Mouse (Mus musculus) brown adipose tissue, adult 24 weeks (tissue): ENCODE measurements around the gene Zpr1. TPM values are rescaled to one million over a fixed set of nuclear protein-coding genes. Genes with fewer than 3 reads are reported as not detected.
"Not testable (repeated sequence)": the region's sequence is repeated elsewhere in the genome, so short reads cannot be mapped to it uniquely, and the experiment has no call there.

Experiments
- H3K27ac ChIP-seq: fragments of 200-500 bp; replicated peaks from 2 replicates; pipeline ENCODE4 v1.5.1; 2012; ENCODE audit warnings: low read depth, mild to moderate bottlenecking, low read length
- H3K4me1 ChIP-seq: fragments of 200-500 bp; 2 replicates; pipeline ENCODE4 v1.6.1; 2012; ENCODE audit warnings: low read length, mixed read lengths; ENCODE audit not compliant: control insufficient read depth, insufficient read depth, insufficient read length
- H3K4me3 ChIP-seq: fragments of 200-500 bp; 2 replicates; pipeline ENCODE4 v1.5.1; 2012; ENCODE audit warnings: low read depth, mild to moderate bottlenecking, low read length, moderate library complexity; ENCODE audit not compliant: insufficient read depth
- polyA plus RNA-seq: library from polyadenylated mRNA; stranded (reverse); fragments of >200 nt; gene quantifications from 2 replicates; pipeline ENCODE4 v1.2.4, GENCODE M21; 2012; ENCODE audit not compliant: missing spikeins, insufficient read depth, insufficient read length

Zpr1 gene
- polyA plus RNA-seq, 1 experiment = 17.0 TPM

GRCm38 (mm10) chr9:46302142-46302541 lies 29.3 kb downstream of the Zpr1 start:
- Histone ChIP-seq H3K27ac (no peak overlapping the region), H3K4me1 (no peaks in the 10 kb centered on the region), H3K4me3 (no peak overlapping the region)

GRCm38 (mm10) chr9:46309121-46309520 lies 36.3 kb downstream of the Zpr1 start:
- Histone ChIP-seq H3K4me1 (no peaks in the 10 kb centered on the region), H3K4me3 (no peak overlapping the region), H3K27ac (no peak overlapping the region)

DNA sequence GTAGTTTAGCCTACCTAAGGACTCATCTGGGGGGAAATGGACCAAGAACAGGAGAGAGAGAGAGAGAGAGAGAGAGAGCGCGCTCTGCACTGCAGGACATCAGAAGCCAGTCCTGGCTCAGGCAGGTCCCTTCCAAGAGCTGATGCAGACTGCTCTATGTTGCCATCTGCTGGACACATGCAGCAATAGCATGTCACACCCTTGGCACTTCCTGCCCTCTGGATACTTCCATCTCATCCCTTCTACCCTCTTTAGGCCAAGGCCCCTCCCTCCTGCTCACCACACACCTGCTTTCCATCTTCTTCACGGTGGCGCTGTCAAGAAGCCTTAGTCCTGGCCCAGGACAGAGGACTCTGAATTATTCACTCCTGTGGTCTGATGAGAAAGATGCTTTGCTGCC lies 41.6 kb downstream of the Zpr1 start:
- Histone ChIP-seq H3K4me1 (no peaks in the 10 kb centered on the region), H3K4me3 (no peak overlapping the region), H3K27ac (no peak overlapping the region)

DNA sequence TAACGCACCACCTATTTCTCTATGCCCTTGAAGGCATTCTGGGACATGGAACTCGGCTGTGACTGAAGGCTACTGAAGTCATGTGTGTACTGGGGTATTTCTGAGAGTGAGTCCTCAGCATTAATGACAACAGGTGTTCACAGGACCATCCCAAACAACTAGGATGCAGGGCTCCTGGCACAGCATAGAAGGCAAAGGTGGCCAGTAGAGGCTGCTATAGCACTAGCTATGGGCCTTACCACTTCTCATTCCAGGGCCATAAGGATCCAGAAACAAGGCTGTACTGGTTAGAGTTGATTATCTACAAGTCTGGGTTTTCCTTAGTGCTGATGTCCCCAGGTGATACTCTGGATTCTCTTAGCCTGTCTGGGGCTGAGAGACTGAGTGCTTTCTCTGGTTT lies 42.1 kb downstream of the Zpr1 start:
- Histone ChIP-seq H3K4me3 (no peak overlapping the region), H3K27ac (no peak overlapping the region), H3K4me1 (no peaks in the 10 kb centered on the region)

GRCm38 (mm10) chr9:46315807-46316365 lies 43.0 kb downstream of the Zpr1 start:
- H3K4me3 ChIP-seq = no peak overlapping the region
- H3K27ac ChIP-seq = no peak overlapping the region
- no peaks in the 10 kb centered on the region for H3K4me1 ChIP-seq

DNA sequence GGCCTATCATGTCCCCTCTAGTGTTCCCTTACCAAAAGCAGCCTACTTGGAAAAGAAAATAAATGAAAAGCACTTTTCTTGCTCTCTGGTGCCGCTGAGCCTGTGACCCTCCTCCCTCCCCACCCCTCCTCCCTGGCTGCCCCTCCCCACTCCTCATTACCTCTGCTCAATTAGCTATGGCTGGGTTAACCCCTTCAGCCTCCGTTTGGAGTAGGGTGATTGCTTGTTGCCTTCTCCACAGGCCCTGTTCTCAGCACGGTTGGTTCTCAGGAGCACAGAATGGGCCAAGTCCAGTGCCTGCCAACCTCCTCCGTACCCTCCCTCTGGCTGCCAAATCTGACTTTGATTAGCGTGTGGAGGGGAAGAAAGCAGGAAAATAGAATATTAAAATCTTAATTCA lies 43.5 kb downstream of the Zpr1 start:
- no peaks in the 10 kb centered on the region for H3K4me1 ChIP-seq
- no peak overlapping the region for H3K4me3 ChIP-seq
- no peak overlapping the region for H3K27ac ChIP-seq

- Histone ChIP-seq H3K4me3 (no peak overlapping the region), H3K4me1 (no peaks in the 10 kb centered on the region)
Observed at GRCm38 (mm10) chr9:46316909-46317308, 44.0 kb downstream of the Zpr1 start.

DNA sequence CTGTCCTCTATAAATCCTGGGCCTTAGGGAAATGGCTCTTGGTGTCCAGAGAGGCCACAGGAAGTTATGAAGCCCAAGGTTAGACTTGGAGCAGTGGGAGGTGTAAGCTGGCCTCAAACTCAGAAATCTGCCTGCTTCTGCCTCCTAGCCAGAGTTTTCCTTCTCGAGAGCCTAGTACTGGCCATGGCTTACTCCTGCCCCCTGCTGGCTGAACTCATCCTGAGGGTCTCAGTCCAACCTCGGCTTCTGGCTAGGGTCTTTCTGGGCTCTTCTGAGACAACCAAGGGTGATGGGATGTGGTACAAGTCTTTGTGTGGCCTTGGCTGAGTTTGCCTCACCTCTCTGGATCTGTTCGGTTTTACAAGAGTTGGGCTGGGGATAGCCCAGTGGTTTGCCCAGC lies 45.1 kb downstream of the Zpr1 start:
- Histone ChIP-seq H3K4me1 (no peaks in the 10 kb centered on the region), H3K27ac (no peak overlapping the region), H3K4me3 (no peak overlapping the region)

More at GRCm38 (mm10) chr9:46316909-46317308, 44.0 kb downstream of the Zpr1 start:
- no peak overlapping the region for H3K27ac ChIP-seq

GRCm38 (mm10) chr9:46319886-46320285 lies 47.0 kb downstream of the Zpr1 start, which contains the start of gene 4931429L15Rik:
4931429L15Rik (minus strand) TSS chr9:46319986.
- H3K27ac ChIP-seq, H3K4me1 ChIP-seq, H3K4me3 ChIP-seq: not testable (repeated sequence)

DNA sequence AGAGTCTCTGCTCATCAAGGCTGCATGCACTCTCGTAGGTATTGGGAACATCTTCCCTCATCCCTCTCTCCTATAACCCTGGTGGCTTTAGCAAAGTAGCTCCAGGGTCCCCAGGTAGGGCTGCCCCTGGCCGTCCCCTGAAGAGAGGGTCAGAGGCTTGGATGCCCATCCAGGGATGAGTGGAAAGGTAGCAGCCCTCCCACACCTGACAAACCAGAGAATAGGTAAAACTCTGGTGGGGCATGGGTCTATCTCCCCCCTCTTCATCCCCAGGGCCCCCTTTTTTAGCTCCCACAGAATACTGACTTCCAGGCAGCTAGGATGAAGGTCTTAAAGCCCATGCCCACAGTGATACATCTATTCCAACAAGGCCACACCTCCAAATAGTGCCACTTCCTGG lies 47.6 kb downstream of the Zpr1 start:
- Histone ChIP-seq H3K27ac (no peak overlapping the region), H3K4me3 (no peak overlapping the region), H3K4me1 (no peaks in the 10 kb centered on the region)

DNA sequence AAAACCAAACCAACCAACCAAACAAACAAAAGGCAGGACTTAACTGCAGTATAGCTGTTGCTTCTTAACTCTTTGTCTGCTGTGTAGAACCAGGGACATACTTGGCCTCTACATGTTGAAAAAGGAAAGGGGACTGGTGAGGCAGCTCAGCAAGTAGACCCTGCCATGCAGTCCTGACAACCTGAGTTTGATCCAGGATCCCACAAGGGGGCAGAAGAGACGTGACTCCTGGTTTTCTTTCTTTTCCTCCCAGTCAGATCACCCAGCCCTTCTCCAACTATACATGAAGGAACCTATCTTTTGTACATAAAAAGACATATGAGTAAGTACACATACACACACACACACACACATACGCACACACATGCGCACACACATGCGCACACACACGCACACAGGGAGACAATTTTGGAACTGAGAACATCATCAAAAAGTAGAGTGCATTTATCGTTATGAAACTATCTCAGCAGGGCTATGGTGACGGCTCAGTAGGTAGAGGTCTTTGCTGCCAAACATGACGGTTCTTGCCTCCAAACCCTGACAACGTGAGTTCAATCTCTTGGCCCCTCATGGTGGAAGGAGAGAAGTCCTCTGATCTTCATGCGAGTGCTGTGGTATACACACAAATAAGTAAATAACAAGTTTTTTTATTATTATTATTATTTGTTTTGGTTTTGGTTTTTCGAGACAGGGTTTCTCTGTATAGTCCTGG lies 54.0 kb downstream of the Zpr1 start:
- Histone ChIP-seq H3K4me3 (no peak overlapping the region), H3K4me1 (no peaks in the 10 kb centered on the region), H3K27ac (no peak overlapping the region)

- Histone ChIP-seq H3K27ac (no peak overlapping the region), H3K4me1 (no peaks in the 10 kb centered on the region), H3K4me3 (peak overlapping the region; percentile 62; the same call in 1 of the 2 replicates)
Observed at GRCm38 (mm10) chr9:46327706-46328571, 55.1 kb downstream of the Zpr1 start.

DNA sequence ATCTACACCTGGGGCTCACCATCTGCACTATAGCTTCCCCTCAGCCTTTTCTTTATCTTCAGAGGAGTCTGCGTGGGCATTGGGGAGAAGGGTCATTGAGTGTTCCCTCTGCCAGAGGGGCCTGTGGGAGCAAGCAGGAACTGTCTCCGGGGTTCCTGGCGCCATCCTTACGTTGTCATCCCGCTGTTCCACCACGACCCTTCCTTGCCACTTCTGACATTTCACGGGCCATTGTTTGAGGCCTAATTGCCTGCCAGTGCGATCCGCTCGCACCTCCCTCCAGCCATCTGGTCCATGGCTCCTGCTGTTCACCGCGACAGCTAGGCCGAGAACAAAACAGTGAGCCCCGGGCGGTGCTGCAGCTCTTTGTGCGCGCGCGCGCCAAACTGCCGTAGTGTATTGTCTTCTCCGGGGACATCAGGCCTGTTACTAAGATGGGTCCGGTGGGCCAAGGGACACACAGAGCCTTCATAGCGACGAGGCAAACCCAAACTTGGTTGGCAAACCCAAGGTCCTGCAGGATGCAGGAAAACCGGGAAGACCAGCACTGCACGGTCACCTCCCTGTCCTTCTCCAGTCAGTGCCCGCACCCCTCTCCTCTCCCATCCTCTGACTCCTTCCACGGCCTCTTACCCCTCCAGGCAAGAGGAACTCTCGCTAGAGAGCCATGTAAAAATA lies 55.8 kb downstream of the Zpr1 start:
- 0 out of 2 replicates have a peak overlapping the region, but pooled peaks have one; percentile 39 for H3K27ac ChIP-seq
- no peaks in the 10 kb centered on the region for H3K4me1 ChIP-seq
- H3K4me3 ChIP-seq = peak overlapping the region; percentile 62

- H3K27ac ChIP-seq = 0 out of 2 replicates have a peak overlapping the region, but pooled peaks have one; percentile 39
- no peaks in the 10 kb centered on the region for H3K4me1 ChIP-seq
- H3K4me3 ChIP-seq = peak overlapping the region; percentile 62
Observed at GRCm38 (mm10) chr9:46329250-46329648, 56.4 kb downstream of the Zpr1 start.
